Mouse (Mus musculus) v-Abl transformed pro-B cells (cell line): ENCODE results near the gene Ddx43.
"Not testable (repeated sequence)": the region's sequence is repeated elsewhere in the genome, so short reads cannot be mapped to it uniquely, and the experiment has no call there.

Experiments used
- in situ Hi-C, 2 experiments: fragments of 400-800 bp; cut with MboI; formaldehyde crosslinking; loops; one replicate each; pipeline ENCODE4 v1.15.1; 2025; ENCODE audit not compliant: unreplicated experiment in 2 of 2

Gene Ddx43

DNA sequence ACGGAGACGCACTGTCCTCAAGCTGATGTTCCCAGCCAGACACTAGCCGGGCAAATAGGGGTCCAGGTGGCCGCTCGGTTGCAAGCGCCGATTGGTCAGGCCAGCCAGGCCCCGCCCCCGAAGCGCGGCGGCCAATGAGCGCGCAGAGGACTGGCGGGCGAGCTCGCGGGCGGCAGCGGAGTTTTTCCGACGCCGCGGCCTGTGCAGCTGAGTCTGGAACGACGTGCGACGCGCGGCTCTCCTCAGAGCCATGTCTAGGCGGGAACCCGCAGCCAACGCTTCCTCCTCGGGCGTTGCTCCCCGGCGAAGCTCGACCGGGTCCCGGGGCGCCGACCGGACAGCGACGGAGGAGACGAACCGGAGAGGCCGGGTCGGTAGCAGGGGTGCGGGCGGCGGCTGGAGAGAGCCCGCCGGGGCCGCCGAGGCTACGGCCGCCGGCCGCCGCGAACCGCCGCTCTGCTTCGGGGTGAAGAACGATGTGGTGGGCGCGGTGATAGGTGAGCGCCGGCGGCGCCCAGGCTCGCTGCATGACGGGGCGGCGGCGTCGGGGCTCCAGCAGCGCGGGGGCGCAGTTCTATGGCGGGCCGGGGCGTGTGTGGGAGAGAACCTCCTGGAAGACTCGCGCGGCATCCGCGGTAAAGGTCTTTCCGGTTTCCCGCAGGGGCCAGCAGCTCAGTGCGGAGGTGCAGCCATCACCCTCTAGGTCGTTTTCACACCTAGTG lies at the start of gene Ddx43:
Ddx43 (plus strand) TSS at position 148 of the 722 bp plus-strand sequence.
- in situ Hi-C loops = no loop called here

DNA sequence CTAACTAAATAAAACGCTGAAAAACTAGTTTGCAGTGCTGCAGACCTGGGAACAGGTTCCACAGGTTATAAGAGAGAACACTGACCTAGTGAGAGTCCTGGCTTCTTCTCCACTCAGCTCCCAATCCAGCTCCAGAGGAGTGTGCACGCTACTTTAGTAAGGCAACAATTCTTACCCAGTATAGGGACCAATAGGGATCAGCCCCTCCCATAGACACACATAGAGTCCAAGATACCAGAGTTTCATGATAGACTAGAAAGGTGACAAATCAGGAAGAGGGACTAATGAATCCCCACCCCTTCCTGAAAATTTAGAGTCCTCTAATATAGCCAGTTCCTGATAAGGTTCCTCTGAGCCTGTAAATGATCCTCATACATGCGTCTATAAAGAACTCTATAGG lies 48.6 kb upstream of the Ddx43 start:
- in situ Hi-C loops = loop anchor here in 1 of 2 experiments (25.0 kb wide), 1 partner anchor 1665 kb away; the partner anchor contains the start of gene Filip1

DNA sequence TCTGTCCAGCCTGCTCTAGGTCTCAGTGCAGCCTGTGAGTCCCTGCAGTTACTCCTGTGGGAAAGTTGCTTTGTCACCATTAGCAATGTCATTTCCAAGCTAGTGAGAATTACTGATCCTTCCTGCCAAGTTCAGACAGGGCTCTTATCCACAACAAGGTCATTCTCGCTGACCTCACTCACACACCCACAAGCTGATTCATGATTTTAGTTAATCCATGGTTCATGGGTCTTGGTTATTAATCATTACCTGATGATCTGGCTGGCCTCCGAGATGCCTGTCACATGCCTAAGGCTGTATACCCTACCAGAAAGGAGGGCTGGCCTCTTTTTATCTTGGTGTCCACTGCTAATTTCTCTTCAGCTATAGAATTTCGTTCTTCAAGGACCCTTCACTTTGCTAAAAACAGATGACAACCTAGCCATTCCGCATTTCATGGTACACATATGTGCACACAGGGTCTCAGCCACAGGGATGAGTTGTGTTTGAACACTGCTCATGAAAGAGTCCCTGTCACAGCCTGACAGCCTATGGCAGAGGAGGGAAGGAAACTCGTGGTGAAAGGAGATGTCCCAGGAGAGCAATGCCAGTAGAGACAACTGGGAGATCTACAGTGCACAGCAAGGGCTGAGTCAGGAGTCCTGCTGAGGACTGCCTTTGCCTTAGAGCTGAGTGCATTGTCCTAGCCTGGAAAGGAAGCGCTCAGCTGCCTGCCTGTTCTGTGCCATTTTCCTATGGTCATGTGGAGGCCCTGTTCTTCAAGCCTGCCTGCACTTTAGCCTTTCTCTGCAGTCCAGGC lies 47.2 kb upstream of the Ddx43 start:
- in situ Hi-C loops = loop anchor here in 1 of 2 experiments (25.0 kb wide), 1 partner anchor 1664 kb away; the partner anchor contains the start of gene Filip1

DNA sequence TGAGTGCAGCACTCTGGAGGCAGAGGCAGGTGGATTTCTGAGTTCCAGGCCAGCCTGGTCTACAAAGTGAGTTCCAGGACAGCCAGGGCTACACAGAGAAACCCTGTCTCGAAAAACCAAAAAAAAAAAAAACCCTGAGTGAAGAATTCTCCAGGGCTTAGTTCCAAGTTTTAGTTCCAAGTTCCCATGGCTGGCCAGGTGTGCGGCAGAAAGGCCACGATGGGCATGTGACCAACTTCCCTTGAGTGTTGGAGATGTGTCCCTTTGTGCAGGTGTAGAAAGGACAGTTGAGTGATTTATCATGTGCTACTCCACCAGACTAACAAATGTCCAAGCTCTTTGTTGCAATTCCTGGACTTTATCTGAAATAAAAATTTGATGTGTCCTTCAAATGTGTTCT lies 46.4 kb upstream of the Ddx43 start:
- in situ Hi-C loops = loop anchor here in 1 of 2 experiments (25.0 kb wide), 1 partner anchor 1663 kb away; the partner anchor contains the start of gene Filip1

DNA sequence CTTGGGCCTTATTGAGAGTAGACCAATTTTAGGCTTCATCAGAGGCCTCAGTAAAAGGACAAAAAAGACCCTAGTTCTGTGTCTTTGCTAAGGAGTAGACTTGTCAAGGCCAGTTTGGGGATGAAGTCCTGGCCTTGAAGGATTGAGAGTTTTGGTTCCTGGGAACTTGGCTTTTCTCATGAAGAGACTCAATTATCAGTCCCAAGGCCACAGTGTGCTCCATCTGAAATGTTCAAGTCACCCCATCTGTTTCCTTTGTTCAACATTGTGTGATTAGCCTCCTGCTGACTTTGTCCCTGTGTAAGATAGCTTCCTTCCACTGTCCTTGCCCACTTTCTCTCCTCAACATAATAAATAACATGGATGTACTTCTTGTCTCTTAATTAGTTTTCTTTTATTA lies 45.6 kb upstream of the Ddx43 start:
- in situ Hi-C loops = loop anchor here (10.0 kb wide), 2 partner anchors 1365 to 1375 kb away; partner anchors contain the start of gene Col12a1 (in 1 of the 2)

DNA sequence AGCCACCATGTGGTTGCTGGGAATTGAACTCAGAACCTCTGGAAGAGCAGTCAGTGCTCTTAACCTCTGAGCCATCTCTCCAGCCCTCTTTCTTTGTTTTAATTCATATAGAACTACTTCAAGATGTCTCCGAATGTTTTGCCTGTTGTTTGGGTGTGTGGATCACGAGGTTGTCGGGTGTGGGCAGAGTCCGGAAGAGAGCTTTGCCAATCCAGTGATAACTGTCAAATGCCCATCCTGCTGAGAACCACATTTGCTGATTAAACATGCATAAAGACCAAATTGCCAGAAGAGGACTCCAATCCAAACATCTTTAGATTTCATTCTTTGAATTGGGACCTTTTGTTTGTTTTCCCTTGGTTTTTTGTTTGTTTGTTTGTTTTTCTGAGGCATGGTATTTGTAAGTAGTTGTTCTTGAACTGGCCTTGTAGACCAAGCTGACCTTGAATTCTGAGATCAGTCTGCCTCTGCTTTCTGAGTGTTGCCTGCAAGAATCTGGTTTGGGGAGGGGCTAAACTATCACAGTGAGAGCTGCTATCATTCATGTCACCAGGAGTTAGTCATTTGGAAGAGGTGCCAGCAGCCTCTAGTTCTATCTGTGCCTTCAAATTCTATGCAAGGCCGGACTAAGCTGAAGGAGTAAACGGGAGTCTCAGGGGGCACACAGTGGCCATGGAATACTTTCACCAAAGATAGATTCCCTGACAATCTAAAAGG lies 43.9 kb upstream of the Ddx43 start:
- in situ Hi-C loops = loop anchor here (10.0 kb wide), 2 partner anchors 1363 to 1373 kb away; partner anchors contain the start of gene Col12a1 (in 1 of the 2)

DNA sequence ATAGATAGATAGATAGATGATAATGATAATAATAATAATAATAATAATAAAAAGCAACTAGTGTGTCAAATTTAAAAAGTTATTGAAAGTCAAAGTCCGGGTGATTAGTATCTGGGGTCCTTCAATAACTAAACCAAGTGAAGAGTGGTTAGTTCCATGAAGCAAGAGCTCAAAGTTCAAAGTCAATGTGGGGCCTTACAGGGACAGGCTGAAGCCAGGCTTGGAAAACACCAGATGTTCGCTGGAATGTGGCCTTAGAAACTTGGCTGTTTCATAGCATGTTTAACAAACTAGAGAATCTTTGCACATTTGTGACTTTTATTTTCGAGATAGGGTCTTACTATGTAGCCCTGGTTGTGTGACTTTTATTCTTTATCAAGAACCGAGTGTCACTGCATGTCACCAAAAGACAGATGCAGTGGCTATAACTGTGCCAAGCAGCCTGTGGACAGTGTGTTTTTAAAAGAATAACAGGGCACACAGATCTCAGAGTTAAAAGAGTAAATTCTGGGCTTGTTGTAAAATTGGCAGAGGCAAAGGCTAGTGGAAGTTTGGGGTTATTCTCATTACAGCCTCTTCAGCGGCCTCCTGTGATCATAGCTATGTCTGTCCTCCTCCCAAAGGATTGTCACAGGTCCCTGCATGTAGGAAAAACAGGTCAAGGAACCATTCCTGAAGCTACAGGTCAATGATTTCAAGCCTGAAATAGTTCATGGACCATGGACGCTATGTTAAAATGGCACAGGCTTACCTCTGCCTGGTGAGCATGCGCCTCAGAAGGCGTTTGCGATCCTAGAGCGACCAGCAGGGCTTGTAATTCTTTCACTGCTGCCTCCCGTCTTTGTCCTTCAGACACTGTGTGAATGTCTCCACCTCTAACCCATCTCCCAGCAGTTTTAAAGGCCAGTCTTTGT lies 40.7 kb upstream of the Ddx43 start:
- in situ Hi-C loops = loop anchor here (5.0 to 10.0 kb wide), 4 partner anchors 192 to 1370 kb away; partner anchors contain the start of gene Col12a1 (in 1 of the 2)

DNA sequence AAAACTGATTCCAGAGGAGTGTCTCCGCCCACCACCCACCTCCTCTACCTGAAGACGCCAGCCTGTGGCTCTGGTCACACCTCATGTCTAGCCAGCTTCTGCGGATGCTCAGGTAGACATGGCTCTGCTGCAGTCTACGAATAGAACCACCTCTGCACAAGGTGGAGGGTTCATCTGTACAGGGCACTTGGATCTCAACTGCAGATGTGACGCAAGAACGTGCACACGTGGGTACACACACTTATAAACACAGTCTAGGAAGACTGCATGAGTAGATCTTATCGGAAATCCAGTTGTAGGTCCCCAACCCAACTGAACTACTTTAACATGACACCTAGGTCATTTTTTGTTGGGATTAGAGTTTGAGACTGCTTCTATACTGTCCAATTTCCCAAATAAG lies 40.0 kb upstream of the Ddx43 start, which contains the start of gene Gsta2:
Gsta2 (minus strand) TSS at position 178 of the 400 bp plus-strand sequence.
- in situ Hi-C loops = loop anchor here (5.0 to 10.0 kb wide), 4 partner anchors 192 to 1369 kb away; partner anchors contain the start of gene Col12a1 (in 1 of the 2)

DNA sequence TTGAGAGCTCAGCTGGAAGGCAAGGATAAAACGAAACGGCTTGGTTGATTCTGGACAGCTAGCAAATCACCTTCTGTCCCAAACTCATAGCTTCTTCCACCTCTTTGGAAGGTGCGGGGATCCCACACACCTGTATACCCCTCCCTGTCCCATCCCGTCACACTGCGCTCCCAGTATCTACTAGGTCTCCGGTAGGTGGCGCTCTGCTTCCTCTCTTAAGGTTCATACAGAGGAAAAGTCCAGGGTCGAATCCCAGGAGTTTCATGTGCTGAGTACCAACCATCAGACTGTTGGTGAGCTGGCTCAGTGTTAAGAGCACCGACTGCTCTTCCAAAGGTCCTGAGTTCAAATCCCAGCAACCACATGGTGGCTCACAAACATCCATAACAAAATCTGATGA lies 37.5 kb upstream of the Ddx43 start:
- in situ Hi-C loops = loop anchor here (5.0 to 10.0 kb wide), 4 partner anchors 189 to 1367 kb away; partner anchors contain the start of gene Col12a1 (in 1 of the 2)

DNA sequence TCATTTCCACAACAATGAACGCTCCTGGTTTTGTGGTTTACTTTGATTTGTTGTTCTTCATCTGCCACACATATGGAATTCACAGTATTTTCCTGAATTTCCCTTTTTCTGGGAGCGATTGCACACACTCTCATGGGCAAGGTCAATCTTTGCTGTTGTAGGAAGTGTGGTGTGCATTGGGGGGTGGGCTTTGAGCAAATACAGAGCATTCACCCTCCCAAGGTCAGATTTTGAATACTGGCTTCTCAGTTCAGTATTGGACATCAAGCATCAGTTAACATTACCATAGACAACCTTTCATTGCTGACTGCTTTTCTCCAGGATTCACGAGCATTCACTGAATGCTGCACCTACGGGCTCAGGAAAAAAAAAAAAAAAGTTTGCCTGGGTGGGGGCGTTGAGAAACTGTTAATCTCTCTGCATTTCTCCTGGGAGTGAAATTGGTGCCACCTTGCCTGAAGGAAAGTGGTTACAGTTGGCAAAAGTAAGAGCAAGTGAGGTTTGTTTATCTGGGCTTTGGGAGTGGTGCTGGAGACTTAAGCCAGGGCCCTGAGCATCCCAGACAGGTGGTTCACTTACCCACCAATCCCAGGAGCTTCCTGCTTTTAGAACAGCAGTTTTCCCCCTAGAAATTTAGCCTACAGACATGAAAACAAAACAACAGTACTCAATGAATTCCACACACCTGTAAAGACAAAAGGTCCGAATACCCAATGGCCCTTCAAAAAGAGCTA lies 35.7 kb upstream of the Ddx43 start:
- in situ Hi-C loops = loop anchor here (5.0 to 10.0 kb wide), 5 partner anchors 67 to 1365 kb away; partner anchors contain the start of gene Col12a1 (in 1 of the 2)

DNA sequence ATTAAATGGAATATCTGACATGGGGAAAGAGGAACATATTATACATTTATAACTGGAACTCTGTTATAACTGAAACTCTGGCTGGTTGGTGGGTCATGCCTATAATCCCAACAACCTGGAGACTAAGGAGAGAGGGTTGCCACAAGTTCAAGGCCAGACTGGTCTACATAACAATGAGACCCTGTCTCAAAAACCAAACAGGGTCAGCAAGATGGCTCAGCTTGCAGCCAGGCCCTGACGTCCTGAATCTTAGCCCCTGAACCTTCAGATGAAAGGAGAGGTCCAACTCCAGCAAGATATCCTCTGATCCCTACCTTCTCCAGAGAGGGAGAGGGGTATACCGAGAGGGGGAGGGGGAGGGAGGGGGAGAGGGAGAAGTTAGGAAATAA lies 35.1 kb upstream of the Ddx43 start:
- in situ Hi-C loops = loop anchor here in 1 of 2 experiments (5.0 kb wide), 1 partner anchor 67 kb away; no protein-coding TSS in a partner anchor

DNA sequence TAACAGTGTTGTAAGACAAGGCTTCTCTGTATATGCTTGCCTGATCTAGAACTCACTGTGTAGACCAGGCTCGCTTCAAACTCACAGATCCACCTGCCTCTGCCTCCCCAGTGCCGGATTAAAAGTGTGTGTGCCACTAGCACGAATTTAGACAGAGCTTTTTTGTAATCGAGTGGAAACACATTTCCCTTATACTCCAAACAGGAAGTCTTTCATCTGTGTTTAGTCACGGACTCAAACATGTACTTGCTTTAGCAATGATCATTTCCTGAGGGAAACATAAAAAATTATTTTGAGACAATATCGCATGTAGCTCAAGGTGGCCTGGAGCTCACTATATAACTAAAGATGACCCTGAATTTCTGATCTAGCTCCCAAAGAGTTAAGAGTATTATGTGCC lies 32.2 kb upstream of the Ddx43 start:
- in situ Hi-C loops = loop anchor here in 1 of 2 experiments (5.0 kb wide), 1 partner anchor 64 kb away; no protein-coding TSS in a partner anchor

DNA sequence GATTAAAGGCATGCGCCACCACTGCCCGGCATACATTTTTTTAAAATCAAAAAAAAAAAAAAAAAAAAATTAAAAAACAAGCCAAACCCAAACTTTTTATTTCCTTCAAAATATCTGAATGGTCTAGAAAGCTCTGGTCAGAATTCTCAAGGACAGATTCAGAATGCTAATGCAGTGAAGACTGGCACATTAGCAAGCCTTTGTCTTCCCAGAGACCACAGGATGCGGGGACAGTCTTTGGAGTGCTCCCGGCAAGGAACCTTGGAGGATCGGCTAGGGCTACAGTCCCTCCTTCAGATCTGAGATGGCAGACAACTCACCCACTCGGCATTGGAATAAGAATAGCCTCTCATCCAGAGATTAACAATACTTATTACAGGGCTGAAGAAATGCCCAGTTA lies 30.9 kb upstream of the Ddx43 start:
- in situ Hi-C loops = loop anchor here in 1 of 2 experiments (5.0 kb wide), 1 partner anchor 63 kb away; no protein-coding TSS in a partner anchor

DNA sequence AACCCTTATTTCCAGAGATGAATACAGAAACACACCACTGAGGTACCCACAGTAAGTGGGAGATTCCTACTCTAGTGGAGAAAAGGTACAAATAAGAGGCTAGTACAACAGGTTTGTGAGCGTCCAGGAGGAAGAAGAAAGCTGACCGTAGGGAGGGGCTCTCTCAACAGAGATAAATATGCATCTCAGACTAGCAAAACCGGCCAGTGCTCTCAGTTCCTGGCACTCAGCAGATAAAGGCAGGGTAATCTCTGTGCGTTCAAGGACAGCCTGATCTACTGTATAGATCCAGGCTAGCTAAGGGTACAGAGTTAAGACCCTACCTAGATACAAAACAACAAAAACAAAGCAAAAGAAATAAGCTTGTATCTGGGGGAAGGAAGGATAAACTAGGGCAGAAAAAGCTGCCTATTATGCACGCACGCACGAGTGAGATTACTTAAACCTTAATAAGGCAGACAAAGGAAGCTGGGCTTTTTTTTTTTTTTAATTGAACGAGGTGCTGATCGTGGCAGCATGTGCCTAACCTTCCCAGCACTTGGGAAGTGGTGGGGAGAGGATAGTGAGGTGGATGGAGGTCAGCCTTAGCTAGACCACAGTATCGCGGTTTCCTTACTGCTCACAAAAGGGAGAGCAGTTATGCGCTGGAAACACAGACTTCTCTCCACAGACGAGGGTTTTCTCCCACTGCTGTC lies 29.6 kb upstream of the Ddx43 start:
- in situ Hi-C loops = no loop called here

DNA sequence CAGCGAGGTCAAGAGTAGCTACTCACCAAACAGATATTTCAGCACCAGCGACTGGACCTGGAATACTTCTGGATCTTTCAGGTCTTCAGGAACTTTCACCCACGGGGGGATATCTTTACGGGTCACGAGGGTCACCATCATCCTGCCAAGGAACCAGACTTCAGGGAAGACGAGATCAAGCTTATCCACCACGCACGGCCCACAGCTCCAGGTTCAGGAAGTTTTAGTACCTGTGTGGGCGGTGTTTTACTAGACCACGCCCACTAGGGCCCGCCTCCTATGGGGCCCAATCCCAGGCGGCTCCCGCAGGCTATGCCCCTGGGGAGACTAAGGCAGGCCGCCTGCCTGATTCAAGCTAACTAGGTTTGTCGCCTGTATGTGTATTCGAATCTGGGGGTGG lies 27.6 kb upstream of the Ddx43 start, which contains the start of gene Dppa5a:
Dppa5a (minus strand) TSS at position 219 of the 400 bp plus-strand sequence.
- in situ Hi-C loops = not testable (repeated sequence)

DNA sequence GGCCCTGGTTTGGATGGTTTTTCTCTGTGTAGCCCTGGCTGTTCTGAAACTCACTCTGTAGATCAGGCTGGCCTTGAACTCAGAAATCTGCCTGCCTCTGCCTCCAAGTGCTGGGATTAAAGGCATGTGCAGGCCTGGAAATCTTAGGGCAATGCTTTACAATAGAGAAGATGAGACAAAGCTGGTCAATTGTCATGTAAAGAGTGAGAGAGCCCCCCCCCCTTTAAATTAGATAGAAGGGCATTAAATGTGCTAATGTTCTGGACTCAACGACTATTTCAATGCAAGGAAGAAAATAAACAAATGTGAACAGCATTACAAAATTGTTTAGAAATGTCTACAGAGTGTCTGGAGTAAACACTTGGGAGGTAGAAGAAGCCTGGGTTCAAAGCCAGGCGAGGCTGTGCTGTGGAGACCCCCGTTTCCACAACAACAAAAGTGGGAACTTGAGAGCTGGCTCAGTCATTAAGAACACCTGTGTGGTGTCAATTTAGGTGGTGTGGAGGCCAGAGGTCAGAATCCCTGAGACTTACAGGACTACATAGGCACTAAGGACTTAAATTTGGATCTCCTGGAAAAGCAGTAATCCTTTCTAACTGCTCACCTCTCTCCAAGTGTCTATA lies 26.8 kb upstream of the Ddx43 start:
- in situ Hi-C loops = no loop called here

DNA sequence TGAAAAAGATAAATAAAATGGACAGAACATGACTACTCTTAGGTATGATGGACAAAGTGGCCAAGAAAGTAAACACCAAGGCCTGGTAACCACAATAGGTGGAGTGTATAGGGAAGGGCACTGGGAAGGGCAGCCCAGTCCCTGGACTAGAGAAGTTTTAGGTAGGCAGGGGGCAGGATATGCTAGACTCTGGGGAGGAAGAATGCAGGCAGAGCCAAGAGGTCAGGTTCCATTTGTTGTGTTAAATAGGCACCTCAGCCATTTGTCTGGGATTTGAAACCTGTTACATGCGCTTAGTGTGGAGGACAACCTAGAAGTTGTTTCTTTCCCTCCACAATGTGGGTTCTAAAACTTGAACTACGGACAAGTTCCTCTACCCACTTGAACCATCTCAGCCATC lies 26.2 kb upstream of the Ddx43 start:
- in situ Hi-C loops = no loop called here
